Mouse (Mus musculus): Measurements from ENCODE around the gene Rassf8.

Rassf8 gene

GRCm38 (mm10) chr6:145823588-145824234, 77.2 kb downstream of the Rassf8 start:
- no peak for DNase-seq

GRCm38 (mm10) chr6:145826305-145826704, 79.8 kb downstream of the Rassf8 start:
- no peak for DNase-seq

GRCm38 (mm10) chr6:145829062-145829835, 82.7 kb downstream of the Rassf8 start:
- DNase-seq = no peak

GRCm38 (mm10) chr6:145830117-145830516, 83.6 kb downstream of the Rassf8 start:
- DNase-seq = peak; percentile 38

- DNase-seq = no peak
Measured at GRCm38 (mm10) chr6:145830617-145831016, 84.1 kb downstream of the Rassf8 start.

GRCm38 (mm10) chr6:145832927-145833326, 86.4 kb downstream of the Rassf8 start:
- DNase-seq = no peak

- no peak for DNase-seq
Measured at GRCm38 (mm10) chr6:145835359-145835758, 88.8 kb downstream of the Rassf8 start.

GRCm38 (mm10) chr6:145845611-145846010, 99.1 kb downstream of the Rassf8 start:
- DNase-seq = no peak

- DNase-seq = no peak
Measured at GRCm38 (mm10) chr6:145846076-145846475, 99.5 kb downstream of the Rassf8 start.

- no peak for DNase-seq
Measured at GRCm38 (mm10) chr6:145846948-145847347, 100.4 kb downstream of the Rassf8 start.

GRCm38 (mm10) chr6:145847661-145848060, 101.1 kb downstream of the Rassf8 start:
- no peak for DNase-seq

- DNase-seq = no peak
Measured at GRCm38 (mm10) chr6:145850789-145851188, 104.2 kb downstream of the Rassf8 start.

GRCm38 (mm10) chr6:145851956-145852355, 105.4 kb downstream of the Rassf8 start:
- no peak for DNase-seq

GRCm38 (mm10) chr6:145852708-145853107, 106.2 kb downstream of the Rassf8 start:
- DNase-seq = no peak

- DNase-seq = no peak
Measured at GRCm38 (mm10) chr6:145853356-145854079, 107.0 kb downstream of the Rassf8 start.

- DNase-seq = no peak
Measured at GRCm38 (mm10) chr6:145854756-145855155, 108.2 kb downstream of the Rassf8 start.

GRCm38 (mm10) chr6:145855720-145856551, 109.4 kb downstream of the Rassf8 start:
- peak; percentile 99 for DNase-seq

- no peak for DNase-seq
Measured at GRCm38 (mm10) chr6:145857428-145857827, 110.9 kb downstream of the Rassf8 start.

- no peak for DNase-seq
Measured at GRCm38 (mm10) chr6:145858414-145858813, 111.9 kb downstream of the Rassf8 start.

- no peak for DNase-seq
Measured at GRCm38 (mm10) chr6:145860350-145860749, 113.8 kb downstream of the Rassf8 start.

GRCm38 (mm10) chr6:145861462-145862227, 115.1 kb downstream of the Rassf8 start:
- no peak for DNase-seq

GRCm38 (mm10) chr6:145862321-145862720, 115.8 kb downstream of the Rassf8 start:
- DNase-seq = no peak
